Mouse (Mus musculus): ENCODE data around the gene Cdc34.
"Not testable (repeated sequence)": the region's sequence is repeated elsewhere in the genome, so short reads cannot be mapped to it uniquely, and the experiment has no call there.

Cdc34 gene

GRCm38 (mm10) chr10:79695231-79696128 is 13.5 kb downstream of the Cdc34 start:
- intact Hi-C loops (cut with DNase I) = loop anchor here (5.0 kb wide), 1 partner anchor 92 kb away; no protein-coding TSS in a partner anchor

DNA sequence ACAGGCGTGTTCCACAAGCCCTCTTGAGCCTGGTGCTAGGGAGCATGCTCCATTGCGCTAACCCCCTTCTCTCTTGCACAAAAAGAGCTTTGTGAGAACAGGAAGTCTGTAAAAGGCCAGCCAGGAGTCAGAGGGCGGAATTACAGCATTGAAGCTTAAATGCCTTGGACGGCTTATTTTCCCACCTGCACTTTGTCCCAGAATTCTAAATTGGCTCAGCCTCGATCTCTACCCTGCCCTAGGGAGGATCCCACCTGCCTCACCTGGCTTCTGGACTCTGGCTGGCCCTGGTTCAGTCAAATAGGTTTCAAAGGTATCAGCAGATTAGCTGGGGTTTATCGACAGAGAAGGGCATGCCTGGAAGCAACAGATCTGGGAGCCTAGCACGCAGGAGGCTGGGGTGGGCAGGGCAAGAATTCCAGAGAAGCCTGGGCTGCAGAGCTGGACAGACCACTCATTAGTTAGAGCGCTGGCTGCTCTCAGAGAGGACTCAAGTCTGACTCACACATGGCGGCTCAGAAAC is 14.2 kb downstream of the Cdc34 start:
- intact Hi-C loops (cut with DNase I) = loop anchor here (5.0 kb wide), 1 partner anchor 91 kb away; no protein-coding TSS in a partner anchor

DNA sequence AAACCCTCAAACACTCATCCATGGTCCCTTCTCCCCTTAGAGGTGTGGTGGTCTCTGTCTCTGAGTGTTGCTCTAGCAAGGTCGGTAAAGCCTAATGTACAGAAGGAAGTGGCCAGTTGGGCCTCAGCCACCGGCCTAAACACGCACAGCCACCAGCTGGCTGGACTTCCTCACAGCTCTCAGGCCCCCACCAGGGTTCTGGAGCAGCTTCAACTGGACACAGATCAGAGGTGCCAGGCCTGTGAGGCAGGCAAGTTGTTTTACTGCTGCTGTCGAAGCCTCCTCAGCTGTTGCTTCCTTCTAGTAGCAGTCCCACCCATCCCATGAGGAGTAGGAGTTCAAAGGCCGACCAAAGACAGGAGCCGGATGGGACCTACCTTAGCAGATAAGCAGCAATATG is 15.9 kb downstream of the Cdc34 start:
- intact Hi-C loops (cut with DNase I) = loop anchor here (5.0 kb wide), 1 partner anchor 89 kb away; no protein-coding TSS in a partner anchor

GRCm38 (mm10) chr10:79698459-79698858 is 16.5 kb downstream of the Cdc34 start:
- intact Hi-C loops (cut with DNase I) = loop anchor here (5.0 kb wide), 1 partner anchor 89 kb away; no protein-coding TSS in a partner anchor

- intact Hi-C loops (cut with DNase I) = no loop called here
These were observed 18.7 kb downstream of the Cdc34 start for GRCm38 (mm10) chr10:79700676-79701075.

GRCm38 (mm10) chr10:79701443-79702129 is 19.6 kb downstream of the Cdc34 start:
- intact Hi-C loops (cut with DNase I) = no loop called here

GRCm38 (mm10) chr10:79702970-79703369 is 21.0 kb downstream of the Cdc34 start:
- intact Hi-C loops (cut with DNase I) = not testable (repeated sequence)

DNA sequence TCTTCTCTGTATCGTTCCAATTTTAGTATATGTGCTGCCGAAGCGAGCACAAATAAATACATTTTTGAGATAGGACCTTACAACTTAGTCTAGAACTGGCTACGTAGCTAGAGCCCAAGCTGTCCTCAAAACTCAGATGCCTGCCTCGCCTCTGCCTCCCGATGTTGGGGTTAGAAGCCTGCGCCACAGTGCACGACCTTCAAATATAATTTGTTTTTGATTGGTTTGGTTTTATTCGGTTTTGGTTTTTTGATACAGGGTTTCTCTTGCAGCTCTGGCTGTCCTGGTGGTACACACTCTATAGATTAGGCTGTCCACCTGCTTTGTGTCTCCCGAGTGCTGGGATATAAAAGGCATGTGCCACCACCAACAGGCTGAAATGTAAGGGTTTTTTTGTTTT is 21.5 kb downstream of the Cdc34 start:
- intact Hi-C loops (cut with DNase I) = no loop called here

GRCm38 (mm10) chr10:79704065-79704969 is 22.3 kb downstream of the Cdc34 start, which contains the start of gene Bsg:
TSS of gene Bsg (plus strand) at chr10:79704491.
- intact Hi-C loops (cut with DNase I) = no loop called here

- intact Hi-C loops (cut with DNase I) = loop anchor here (5.0 kb wide), 1 partner anchor 77 kb away; no protein-coding TSS in a partner anchor
These were observed 23.0 kb downstream of the Cdc34 start for GRCm38 (mm10) chr10:79704970-79705360.

GRCm38 (mm10) chr10:79705951-79706350 is 24.0 kb downstream of the Cdc34 start:
- intact Hi-C loops (cut with DNase I) = loop anchor here (5.0 kb wide), 1 partner anchor 76 kb away; no protein-coding TSS in a partner anchor

- intact Hi-C loops (cut with DNase I) = loop anchor here (5.0 kb wide), 1 partner anchor 76 kb away; no protein-coding TSS in a partner anchor
These were observed 24.6 kb downstream of the Cdc34 start for GRCm38 (mm10) chr10:79706406-79707094.

DNA sequence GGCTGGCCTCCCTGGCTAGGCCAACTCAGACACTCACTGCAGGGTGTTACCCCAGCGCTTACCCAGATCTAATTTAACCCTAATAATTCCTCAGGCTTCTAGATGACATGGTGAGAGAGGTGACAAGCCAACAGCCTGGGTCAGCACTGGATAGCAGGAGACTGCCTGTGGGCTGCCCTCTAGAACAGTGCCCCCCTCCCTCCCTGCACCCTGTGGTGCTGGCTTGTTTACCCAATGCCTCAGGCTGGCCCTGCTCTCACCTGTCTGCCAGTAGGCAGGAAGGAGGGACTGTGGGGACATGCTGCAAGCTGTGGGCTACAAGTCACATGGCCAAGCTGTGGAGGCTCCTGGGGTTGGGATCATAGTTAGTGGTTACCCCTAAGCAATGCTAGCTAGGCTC is 25.2 kb downstream of the Cdc34 start:
- intact Hi-C loops (cut with DNase I) = loop anchor here (5.0 kb wide), 1 partner anchor 75 kb away; no protein-coding TSS in a partner anchor

DNA sequence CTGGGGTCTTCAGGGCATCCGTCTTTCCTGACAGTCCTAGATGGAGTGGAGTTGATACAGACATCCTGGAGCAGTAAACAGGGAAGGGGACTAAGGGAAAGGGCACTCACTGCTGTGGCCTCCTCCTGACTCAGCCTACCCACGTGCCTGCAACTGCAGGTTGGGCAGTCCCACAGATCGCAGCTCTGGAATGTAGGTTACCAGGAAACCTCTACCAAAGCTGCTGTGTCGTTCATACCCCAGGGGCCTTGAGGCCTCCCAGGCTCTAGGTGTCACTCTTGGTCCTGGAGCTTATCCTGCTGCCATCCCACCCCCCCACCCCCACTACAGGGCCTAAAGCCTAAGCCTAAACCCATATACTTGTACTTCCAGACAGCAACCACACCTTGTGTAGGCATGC is 25.8 kb downstream of the Cdc34 start:
- intact Hi-C loops (cut with DNase I) = loop anchor here (5.0 kb wide), 1 partner anchor 75 kb away; no protein-coding TSS in a partner anchor

DNA sequence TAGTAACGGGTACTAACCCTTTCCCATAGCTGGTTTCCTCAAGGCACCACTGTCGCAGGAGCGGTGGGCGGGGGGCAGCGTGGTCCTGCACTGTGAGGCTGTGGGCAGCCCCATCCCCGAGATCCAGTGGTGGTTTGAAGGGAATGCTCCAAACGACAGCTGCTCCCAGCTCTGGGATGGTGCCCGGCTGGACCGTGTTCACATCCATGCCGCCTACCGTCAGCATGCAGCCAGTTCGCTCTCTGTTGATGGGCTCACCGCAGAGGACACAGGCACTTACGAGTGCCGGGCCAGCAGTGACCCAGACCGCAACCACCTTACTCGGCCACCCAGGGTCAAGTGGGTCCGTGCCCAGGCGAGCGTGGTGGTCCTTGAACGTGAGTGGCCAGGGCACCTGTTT is 26.7 kb downstream of the Cdc34 start:
- intact Hi-C loops (cut with DNase I) = loop anchor here (5.0 kb wide), 1 partner anchor 74 kb away; no protein-coding TSS in a partner anchor

DNA sequence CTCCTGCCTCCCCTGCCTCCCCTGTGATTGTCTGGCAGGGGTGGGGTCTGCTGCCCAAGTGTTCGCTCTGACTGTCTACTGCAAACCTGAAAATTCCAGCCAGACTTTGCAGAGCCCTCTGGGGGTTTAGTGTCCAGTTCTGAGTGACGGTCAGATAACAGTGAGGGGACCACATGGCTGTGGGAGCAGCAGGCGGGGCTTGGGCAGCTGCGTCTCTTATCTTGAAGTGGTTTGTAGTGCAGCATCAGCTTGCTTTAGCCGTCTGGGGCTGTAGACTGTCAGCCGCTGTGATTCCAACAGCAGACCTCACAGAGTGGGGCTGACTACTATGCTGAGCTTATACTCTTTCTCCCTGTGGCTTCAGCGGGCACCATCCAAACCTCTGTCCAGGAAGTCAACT is 27.3 kb downstream of the Cdc34 start:
- intact Hi-C loops (cut with DNase I) = loop anchor here (5.0 kb wide), 1 partner anchor 73 kb away; no protein-coding TSS in a partner anchor

GRCm38 (mm10) chr10:79712029-79712428 is 30.0 kb downstream of the Cdc34 start:
- intact Hi-C loops (cut with DNase I) = no loop called here

GRCm38 (mm10) chr10:79712499-79713126 is 30.6 kb downstream of the Cdc34 start:
- intact Hi-C loops (cut with DNase I) = no loop called here

GRCm38 (mm10) chr10:79713163-79713562 is 31.2 kb downstream of the Cdc34 start:
- intact Hi-C loops (cut with DNase I) = no loop called here

Measured in adrenal gland (tissue).